Mouse (Mus musculus) G1E (cell line): ENCODE measurements around the gene Actn4.

Experiments used
- CTCF ChIP-seq: IDR thresholded peaks from 2 replicates; pipeline ENCODE4 v1.5.1; 2012; ENCODE audit warnings: low read depth, low read length, inconsistent platforms, mixed read lengths
- GATA1 ChIP-seq: IDR thresholded peaks from 2 replicates; pipeline ENCODE4 v1.6.1; 2012; ENCODE audit warnings: borderline replicate concordance, low read length, inconsistent platforms, mixed read lengths

- TF ChIP-seq CTCF, result no peak
- TF ChIP-seq GATA1, result no peak
Measured at GRCm38 (mm10) chr7:28877856-28878255, 84.3 kb downstream of the Actn4 start.
